Mouse (Mus musculus) hindbrain, embryonic 12.5 days (tissue): ENCODE measurements at regions not wholly inside any gene's neighbourhood (a gene's known extent, or its start where the extent isn't known, plus 50 kb on each side); places are given as distances from the start of the nearest gene placed in this dataset.

Source experiments
- ATAC-seq: fragments of 200-750 bp; cut with Nextera tagmentation; 2 replicates; pipeline ENCODE4 v1.8.0; 2017; ENCODE audit warnings: moderate TSS enrichment; ENCODE audit not compliant: low FRiP score
- H3K27ac ChIP-seq: fragments of 300-500 bp; sonication (generic); 2 replicates; pipeline ENCODE4 v1.5.1; 2016; ENCODE audit warnings: mild to moderate bottlenecking
- H3K27me3 ChIP-seq: fragments of 300-500 bp; sonication (generic); 2 replicates; pipeline ENCODE4 v1.6.1; 2016; ENCODE audit warnings: mild to moderate bottlenecking
- H3K36me3 ChIP-seq: fragments of 300-500 bp; sonication (generic); 2 replicates; pipeline ENCODE4 v1.6.1; 2016; ENCODE audit warnings: mild to moderate bottlenecking
- H3K4me1 ChIP-seq: fragments of 300-500 bp; sonication (generic); 2 replicates; pipeline ENCODE4 v1.6.1; 2016
- H3K4me2 ChIP-seq: fragments of 300-500 bp; sonication (generic); replicated peaks from 2 replicates; pipeline ENCODE4 v1.6.1; 2016; ENCODE audit warnings: mild to moderate bottlenecking
- H3K4me3 ChIP-seq: fragments of 300-500 bp; sonication (generic); 2 replicates; pipeline ENCODE4 v1.5.1; 2016; ENCODE audit warnings: mild to moderate bottlenecking
- H3K9ac ChIP-seq: fragments of 300-500 bp; sonication (generic); 2 replicates; pipeline ENCODE4 v1.6.1; 2016; ENCODE audit warnings: mild to moderate bottlenecking, moderate library complexity
- H3K9me3 ChIP-seq: fragments of 300-500 bp; sonication (generic); replicated peaks from 2 replicates; pipeline ENCODE4 v1.6.1; 2016; ENCODE audit warnings: mild to moderate bottlenecking
- WGBS: fragments of 180-500 bp; shearing (Covaris S2); methylation state at CpG from one replicate; pipeline ENCODE4 v1.1.7; 2016; 5-methylcytosine and 5-hydroxymethylcytosine counted together

- H3K27me3 ChIP-seq, result no peaks in the 10 kb centered on the region
- no peaks in the 10 kb centered on the region for H3K9me3 ChIP-seq
- H3K9ac ChIP-seq, result no peak overlapping the region
- no peak overlapping the region for H3K4me3 ChIP-seq
- no peak overlapping the region for H3K27ac ChIP-seq
- no peak overlapping the region for H3K4me2 ChIP-seq
- peaks cover 5% of the 10 kb centered on the region for H3K4me1 ChIP-seq
- H3K36me3 ChIP-seq, result no peaks in the 10 kb centered on the region
- peak; percentile 60; the same call in 1 of the 2 replicates for ATAC-seq
- 57% methylated on average over 11 of the region's 11 CpGs for WGBS
Observed at GRCm38 (mm10) chr10:37988297-37989263, 833.0 kb downstream of the Rfpl4b start.

GRCm38 (mm10) chr10:37978899-37979539 is 840.3 kb upstream of the Marcks start:
- Histone ChIP-seq H3K4me2 (no peak overlapping the region), H3K9me3 (no peaks in the 10 kb centered on the region), H3K9ac (no peak overlapping the region), H3K4me1 (no peaks in the 10 kb centered on the region), H3K27me3 (no peaks in the 10 kb centered on the region), H3K4me3 (no peak overlapping the region), H3K36me3 (no peaks in the 10 kb centered on the region), H3K27ac (no peak overlapping the region)
- WGBS, result 66% methylated on average over 3 of the region's 3 CpGs
- no peak for ATAC-seq

GRCm38 (mm10) chr10:37960051-37960450 is 821.3 kb upstream of the Marcks start:
- no peak overlapping the region for H3K4me2 ChIP-seq
- H3K4me1 ChIP-seq, result no peaks in the 10 kb centered on the region
- ATAC-seq, result no peak
- H3K27ac ChIP-seq, result no peak overlapping the region
- H3K9me3 ChIP-seq, result no peaks in the 10 kb centered on the region
- no peak overlapping the region for H3K9ac ChIP-seq
- no peaks in the 10 kb centered on the region for H3K27me3 ChIP-seq
- no peaks in the 10 kb centered on the region for H3K36me3 ChIP-seq
- no peak overlapping the region for H3K4me3 ChIP-seq

- no peak overlapping the region for H3K27ac ChIP-seq
- peaks cover 2% of the 10 kb centered on the region; the same call in 1 of the 2 replicates for H3K4me1 ChIP-seq
- H3K36me3 ChIP-seq, result no peaks in the 10 kb centered on the region
- H3K9ac ChIP-seq, result no peak overlapping the region
- WGBS, result 70% methylated on average over 2 of the region's 2 CpGs
- no peak overlapping the region for H3K4me3 ChIP-seq
- H3K4me2 ChIP-seq, result no peak overlapping the region
- no peak for ATAC-seq
- no peaks in the 10 kb centered on the region for H3K27me3 ChIP-seq
- no peaks in the 10 kb centered on the region for H3K9me3 ChIP-seq
Observed at GRCm38 (mm10) chr10:37914780-37915179, 776.1 kb upstream of the Marcks start.

- Histone ChIP-seq H3K27ac (no peak overlapping the region), H3K4me1 (peaks cover 2% of the 10 kb centered on the region; the same call in 1 of the 2 replicates), H3K9me3 (no peaks in the 10 kb centered on the region), H3K36me3 (no peaks in the 10 kb centered on the region), H3K4me3 (no peak overlapping the region), H3K4me2 (no peak overlapping the region), H3K27me3 (no peaks in the 10 kb centered on the region), H3K9ac (no peak overlapping the region)
- no peak for ATAC-seq
Observed at GRCm38 (mm10) chr10:37911669-37912068, 772.9 kb upstream of the Marcks start.

GRCm38 (mm10) chr10:37908276-37908675 is 769.6 kb upstream of the Marcks start:
- no peaks in the 10 kb centered on the region for H3K4me1 ChIP-seq
- no peak overlapping the region for H3K4me2 ChIP-seq
- 73% methylated on average over 2 of the region's 2 CpGs for WGBS
- no peaks in the 10 kb centered on the region for H3K36me3 ChIP-seq
- H3K27ac ChIP-seq, result no peak overlapping the region
- H3K27me3 ChIP-seq, result no peaks in the 10 kb centered on the region
- no peak overlapping the region for H3K4me3 ChIP-seq
- no peak for ATAC-seq
- no peaks in the 10 kb centered on the region for H3K9me3 ChIP-seq
- H3K9ac ChIP-seq, result no peak overlapping the region

GRCm38 (mm10) chr10:37907731-37908130 is 769.0 kb upstream of the Marcks start:
- WGBS, result 27% methylated on average over 1 of the region's 1 CpGs
- Histone ChIP-seq H3K27ac (no peak overlapping the region), H3K4me1 (no peaks in the 10 kb centered on the region), H3K9ac (no peak overlapping the region), H3K27me3 (no peaks in the 10 kb centered on the region), H3K4me2 (no peak overlapping the region), H3K36me3 (no peaks in the 10 kb centered on the region), H3K9me3 (no peaks in the 10 kb centered on the region), H3K4me3 (no peak overlapping the region)
- ATAC-seq, result peak; percentile 68; the same call in 1 of the 2 replicates

- Histone ChIP-seq H3K27me3 (no peaks in the 10 kb centered on the region), H3K4me2 (no peak overlapping the region), H3K36me3 (no peaks in the 10 kb centered on the region), H3K27ac (no peak overlapping the region), H3K4me1 (no peaks in the 10 kb centered on the region), H3K9ac (no peak overlapping the region), H3K9me3 (no peaks in the 10 kb centered on the region), H3K4me3 (no peak overlapping the region)
- 85% methylated on average over 1 of the region's 1 CpGs for WGBS
- no peak for ATAC-seq
Observed at GRCm38 (mm10) chr10:37887961-37888360, 749.2 kb upstream of the Marcks start.

GRCm38 (mm10) chr10:37880841-37881240 is 742.1 kb upstream of the Marcks start:
- no peak for ATAC-seq
- H3K4me2 ChIP-seq, result no peak overlapping the region
- no peaks in the 10 kb centered on the region for H3K27me3 ChIP-seq
- WGBS, result 84% methylated on average over 5 of the region's 5 CpGs
- H3K4me3 ChIP-seq, result no peak overlapping the region
- H3K36me3 ChIP-seq, result no peaks in the 10 kb centered on the region
- H3K27ac ChIP-seq, result no peak overlapping the region
- no peaks in the 10 kb centered on the region for H3K4me1 ChIP-seq
- no peak overlapping the region for H3K9ac ChIP-seq
- no peaks in the 10 kb centered on the region for H3K9me3 ChIP-seq

GRCm38 (mm10) chr10:37873925-37874324 is 735.2 kb upstream of the Marcks start:
- Histone ChIP-seq H3K4me2 (no peak overlapping the region), H3K27me3 (no peaks in the 10 kb centered on the region), H3K9ac (no peak overlapping the region), H3K27ac (no peak overlapping the region), H3K9me3 (no peaks in the 10 kb centered on the region), H3K4me1 (no peaks in the 10 kb centered on the region), H3K4me3 (no peak overlapping the region), H3K36me3 (no peaks in the 10 kb centered on the region)
- ATAC-seq, result no peak
- 96% methylated on average over 2 of the region's 2 CpGs for WGBS

- 60% methylated on average over 4 of the region's 4 CpGs for WGBS
- ATAC-seq, result no peak
- Histone ChIP-seq H3K4me2 (no peak overlapping the region), H3K9me3 (no peaks in the 10 kb centered on the region), H3K27me3 (no peaks in the 10 kb centered on the region), H3K9ac (no peak overlapping the region), H3K27ac (no peak overlapping the region), H3K36me3 (no peaks in the 10 kb centered on the region), H3K4me1 (no peaks in the 10 kb centered on the region), H3K4me3 (no peak overlapping the region)
Observed at GRCm38 (mm10) chr10:37861001-37861400, 722.3 kb upstream of the Marcks start.

GRCm38 (mm10) chr10:37849291-37849846 is 710.6 kb upstream of the Marcks start:
- no peaks in the 10 kb centered on the region for H3K27me3 ChIP-seq
- no peak overlapping the region for H3K27ac ChIP-seq
- H3K4me3 ChIP-seq, result no peak overlapping the region
- H3K36me3 ChIP-seq, result no peaks in the 10 kb centered on the region
- WGBS, result 89% methylated on average over 1 of the region's 1 CpGs
- no peaks in the 10 kb centered on the region for H3K4me1 ChIP-seq
- ATAC-seq, result no peak
- no peak overlapping the region for H3K9ac ChIP-seq
- peaks cover 5% of the 10 kb centered on the region; the same call in 1 of the 2 replicates for H3K9me3 ChIP-seq
- no peak overlapping the region for H3K4me2 ChIP-seq
